Mouse (Mus musculus) heart, embryonic 14.5 days (tissue): ENCODE results near the gene Fgf12. TPM values are rescaled to one million over a fixed set of nuclear protein-coding genes. Genes with fewer than 3 reads are reported as not detected.

ENCODE experiments used
- ATAC-seq: fragments of 200-750 bp; cut with Nextera tagmentation; 2 replicates; pipeline ENCODE4 v1.8.0; 2017; ENCODE audit warnings: low read depth, moderate TSS enrichment; ENCODE audit not compliant: insufficient number of reproducible peaks, insufficient read depth, low FRiP score
- H3K27ac ChIP-seq, 2 experiments: fragments of 200-500 bp in 1 of 2; fragments of 300-500 bp in 1 of 2; sonication (generic) in 1 of 2; replicated peaks in 1 of 2; 2 replicates each; pipeline ENCODE4 v1.5.1; 2012 to 2014; ENCODE audit warnings: low read depth in 2 of 2, low read length in 2 of 2, control low read depth in 1 of 2, mild to moderate bottlenecking in 1 of 2, mixed read lengths in 1 of 2; ENCODE audit not compliant: control insufficient read depth in 1 of 2, insufficient read depth in 1 of 2
- H3K27me3 ChIP-seq: fragments of 300-500 bp; sonication (generic); 2 replicates; pipeline ENCODE4 v1.6.1; 2014; ENCODE audit warnings: mild to moderate bottlenecking, low read length, control low read depth; ENCODE audit not compliant: control insufficient read depth, insufficient read depth
- H3K36me3 ChIP-seq: fragments of 300-500 bp; sonication (generic); 2 replicates; pipeline ENCODE4 v1.6.1; 2014; ENCODE audit warnings: mild to moderate bottlenecking, control low read depth, low read length, mixed read lengths; ENCODE audit not compliant: control insufficient read depth, insufficient read depth
- H3K4me1 ChIP-seq, 2 experiments: fragments of 200-500 bp in 1 of 2; fragments of 300-500 bp in 1 of 2; sonication (generic) in 1 of 2; 2 replicates each; pipeline ENCODE4 v1.6.1; 2012 to 2014; ENCODE audit warnings: low read length in 2 of 2, control low read depth in 1 of 2, mixed read lengths in 1 of 2; ENCODE audit not compliant: control insufficient read depth in 2 of 2, insufficient read depth in 2 of 2
- H3K4me2 ChIP-seq: fragments of 300-500 bp; sonication (generic); 2 replicates; pipeline ENCODE4 v1.6.1; 2014; ENCODE audit warnings: mild to moderate bottlenecking, low read length
- H3K4me3 ChIP-seq, 2 experiments: fragments of 200-500 bp in 1 of 2; fragments of 300-500 bp in 1 of 2; sonication (generic) in 1 of 2; 2 replicates each; pipeline ENCODE4 v1.5.1; 2012 to 2014; ENCODE audit warnings: low read length in 2 of 2, mild to moderate bottlenecking in 2 of 2, control low read depth in 1 of 2, low read depth in 1 of 2, moderate library complexity in 1 of 2; ENCODE audit not compliant: control insufficient read depth in 1 of 2, insufficient read depth in 1 of 2
- H3K9ac ChIP-seq: fragments of 300-500 bp; sonication (generic); 2 replicates; pipeline ENCODE4 v1.6.1; 2014; ENCODE audit warnings: mild to moderate bottlenecking, low read length
- H3K9me3 ChIP-seq: fragments of 300-500 bp; sonication (generic); 2 replicates; pipeline ENCODE4 v1.6.1; 2016; ENCODE audit warnings: low read length, control low read depth; ENCODE audit not compliant: control insufficient read depth
- WGBS: fragments of 180-500 bp; shearing (Covaris S2); extraction: QIAGEN DNeasy Blood & Tissue Kit; methylation state at CpG from one replicate; pipeline ENCODE4 v1.1.7; 2014; 5-methylcytosine and 5-hydroxymethylcytosine counted together
- polyA plus RNA-seq: library from polyadenylated mRNA; unstranded; fragments of >200 nt; fragmentation: Nextera tagmentation; extraction: Ambion mirVana; gene quantifications from 2 replicates; pipeline ENCODE4 v1.2.1, GENCODE M21; 2014

The Fgf12 gene
- polyA plus RNA-seq, 1 experiment from 2014 or later, result 35.0 TPM

DNA sequence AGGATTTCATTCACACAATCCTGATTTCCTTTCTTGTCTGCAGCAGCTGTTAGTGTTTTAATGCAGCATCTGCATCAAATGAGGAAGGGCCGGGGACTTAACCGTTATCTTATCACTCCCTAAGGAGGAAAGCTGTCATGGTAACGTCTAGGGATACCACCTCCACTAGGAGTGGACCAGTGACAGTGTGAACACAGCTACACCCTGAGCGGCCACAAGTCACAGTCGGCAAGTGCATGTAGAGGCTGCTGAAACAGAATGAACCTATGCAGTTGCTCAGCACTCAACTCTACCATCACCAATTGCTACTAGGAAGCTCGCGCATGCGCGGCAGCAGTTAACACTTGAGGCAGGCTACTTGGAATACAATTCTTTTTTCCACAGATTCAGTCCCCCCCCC is 161.3 kb downstream of the Fgf12 start:
- H3K27me3 ChIP-seq, result 0 out of 2 replicates have a peak, but pooled peaks cover 3% of the 10 kb centered on the region
- H3K27ac ChIP-seq, result no peak overlapping the region
- H3K9ac ChIP-seq, result no peak overlapping the region
- no peaks in the 10 kb centered on the region for H3K9me3 ChIP-seq
- H3K36me3 ChIP-seq, result no peaks in the 10 kb centered on the region
- peaks cover 0 to 2% of the 10 kb centered on the region in 2 experiments; a peak in 1 of 4 replicates for H3K4me1 ChIP-seq
- H3K4me3 ChIP-seq, result no peak overlapping the region
- ATAC-seq, result no peak
- WGBS, result 40% methylated on average over 9 of the region's 9 CpGs
- no peak overlapping the region for H3K4me2 ChIP-seq

DNA sequence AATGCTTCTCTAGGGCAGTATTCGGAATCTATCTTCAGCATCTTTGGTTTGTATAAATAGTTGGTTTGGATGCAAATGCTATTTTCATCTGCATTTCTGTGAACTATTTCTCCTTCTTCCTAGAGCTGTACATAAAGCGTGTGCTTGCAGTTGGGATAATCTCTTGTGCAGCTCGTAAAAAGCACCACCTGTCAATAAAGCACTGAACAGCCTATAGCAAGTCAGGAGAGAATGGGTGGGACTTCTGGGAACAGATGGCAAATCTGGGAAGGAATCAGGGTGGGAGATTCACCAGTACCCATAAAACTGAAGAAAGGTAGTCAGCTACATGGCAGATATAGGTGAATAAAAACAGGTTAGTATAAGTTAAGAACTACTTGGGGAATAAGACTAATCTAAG is 180.7 kb downstream of the Fgf12 start:
- Histone ChIP-seq H3K4me3 (no peak overlapping the region), H3K27ac (no peak overlapping the region), H3K9me3 (no peaks in the 10 kb centered on the region), H3K27me3 (no peaks in the 10 kb centered on the region), H3K4me2 (no peak overlapping the region), H3K4me1 (no peaks in the 10 kb centered on the region), H3K9ac (no peak overlapping the region), H3K36me3 (no peaks in the 10 kb centered on the region)
- ATAC-seq, result no peak
- 54% methylated on average over 3 of the region's 3 CpGs for WGBS

GRCm38 (mm10) chr16:28564716-28565217 is 188.1 kb downstream of the Fgf12 start:
- ATAC-seq, result 0 out of 2 replicates have a peak, but pooled peaks have one; percentile 50
- Histone ChIP-seq H3K9ac (no peak overlapping the region), H3K4me1 (peaks cover 4 to 10% of the 10 kb centered on the region in 2 experiments; a peak in 2 of 4 replicates), H3K4me3 (peak overlapping the region; percentile 47 to 53), H3K27ac (no peak overlapping the region), H3K36me3 (no peaks in the 10 kb centered on the region), H3K9me3 (no peaks in the 10 kb centered on the region), H3K27me3 (peaks cover 23% of the 10 kb centered on the region), H3K4me2 (peak overlapping the region; percentile 93)
- WGBS, result under 1% methylated on average over 58 of the region's 58 CpGs

- ATAC-seq, result peak; percentile 43; the same call in 1 of the 2 replicates
- Histone ChIP-seq H3K4me3 (peak overlapping the region; percentile 47 to 53), H3K9me3 (no peaks in the 10 kb centered on the region), H3K4me2 (peak overlapping the region; percentile 93), H3K36me3 (no peaks in the 10 kb centered on the region), H3K9ac (no peak overlapping the region), H3K4me1 (peaks cover 4 to 10% of the 10 kb centered on the region in 2 experiments; a peak in 2 of 4 replicates), H3K27ac (no peak overlapping the region), H3K27me3 (peaks cover 23% of the 10 kb centered on the region)
- under 1% methylated on average over 39 of the region's 45 CpGs for WGBS
These were observed 188.7 kb downstream of the Fgf12 start for GRCm38 (mm10) chr16:28564075-28564715.

- 53% methylated on average over 6 of the region's 6 CpGs for WGBS
- ATAC-seq, result no peak
These were observed 190.0 kb downstream of the Fgf12 start for GRCm38 (mm10) chr16:28562847-28563246.

DNA sequence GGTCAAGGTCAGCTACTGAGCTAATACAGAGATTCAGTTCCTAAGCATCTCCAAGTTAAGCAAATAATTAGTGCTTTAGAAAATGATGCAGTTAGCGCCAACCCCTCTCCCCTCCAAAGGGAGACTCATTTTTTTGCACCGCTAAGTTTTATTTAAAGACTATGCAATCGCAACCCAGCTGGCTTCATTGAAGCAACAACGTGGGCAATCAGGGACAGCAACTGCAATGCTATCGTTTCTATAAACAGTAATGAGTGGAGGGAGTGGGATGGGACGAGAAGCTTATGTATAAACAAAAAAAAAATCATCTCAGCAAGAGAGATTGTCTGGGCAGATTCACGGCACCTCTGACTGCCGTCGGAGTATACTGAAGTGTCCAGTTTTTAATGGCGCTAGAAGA is 197.6 kb downstream of the Fgf12 start:
- Histone ChIP-seq H3K4me2 (no peak overlapping the region), H3K4me3 (no peak overlapping the region), H3K27ac (no peak overlapping the region), H3K27me3 (no peaks in the 10 kb centered on the region), H3K4me1 (no peaks in the 10 kb centered on the region), H3K36me3 (no peaks in the 10 kb centered on the region), H3K9ac (no peak overlapping the region), H3K9me3 (0 out of 2 replicates have a peak, but pooled peaks cover 2% of the 10 kb centered on the region)
- WGBS, result 87% methylated on average over 10 of the region's 10 CpGs
- no peak for ATAC-seq

More at GRCm38 (mm10) chr16:28562847-28563246, 190.0 kb downstream of the Fgf12 start:
- H3K36me3 ChIP-seq, result no peaks in the 10 kb centered on the region
- H3K4me2 ChIP-seq, result no peak overlapping the region
- no peak overlapping the region for H3K4me3 ChIP-seq
- H3K9ac ChIP-seq, result no peak overlapping the region
- no peak overlapping the region for H3K27ac ChIP-seq
- H3K27me3 ChIP-seq, result peaks cover 23% of the 10 kb centered on the region
- H3K9me3 ChIP-seq, result no peaks in the 10 kb centered on the region
- peaks cover 4 to 10% of the 10 kb centered on the region in 2 experiments; a peak in 2 of 4 replicates for H3K4me1 ChIP-seq

- no peak overlapping the region for H3K4me2 ChIP-seq
- no peaks in the 10 kb centered on the region for H3K4me1 ChIP-seq
- H3K9me3 ChIP-seq, result no peaks in the 10 kb centered on the region
- H3K4me3 ChIP-seq, result no peak overlapping the region
- ATAC-seq, result no peak
- 57% methylated on average over 3 of the region's 3 CpGs for WGBS
- no peaks in the 10 kb centered on the region for H3K36me3 ChIP-seq
- no peaks in the 10 kb centered on the region for H3K27me3 ChIP-seq
- H3K27ac ChIP-seq, result no peak overlapping the region
- H3K9ac ChIP-seq, result no peak overlapping the region
These were observed 213.4 kb downstream of the Fgf12 start for GRCm38 (mm10) chr16:28539423-28539822.
